Mouse (Mus musculus): ENCODE data around the gene Pisd. TPM values are rescaled to one million over a fixed set of nuclear protein-coding genes. Genes with fewer than 3 reads are reported as not detected.

Pisd gene
- polyA plus RNA-seq, 1 experiment = 30.1 TPM

DNA sequence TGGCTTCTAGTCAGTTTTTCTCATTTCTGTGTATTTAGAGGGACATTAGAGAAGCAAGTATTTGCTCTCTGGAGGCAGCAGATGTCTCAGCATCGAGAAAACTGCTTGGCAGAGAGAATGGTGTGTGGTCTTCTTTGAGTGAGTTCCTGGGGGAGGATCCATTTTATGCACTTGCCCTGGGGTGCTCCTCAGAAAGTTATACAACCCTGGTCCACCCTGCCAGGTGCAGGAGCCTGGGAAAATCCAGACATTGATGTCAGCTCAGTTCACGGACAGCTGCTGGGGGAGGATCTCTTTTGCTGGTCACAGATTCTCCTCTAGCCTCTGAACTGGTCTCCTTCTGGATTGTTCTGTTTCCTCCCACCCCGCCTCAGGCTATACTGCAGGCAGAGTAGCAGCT lies 64.1 kb downstream of the Pisd start:
- TF ChIP-seq CTCF (IDR thresholded peaks at IDR 0.05; ENCODE audit: control insufficient read depth, insufficient read depth, low read length) (no peak), POLR2A (IDR thresholded peaks at IDR 0.05; ENCODE audit: borderline replicate concordance, control insufficient read depth, low read depth, low read length) (no peak)

DNA sequence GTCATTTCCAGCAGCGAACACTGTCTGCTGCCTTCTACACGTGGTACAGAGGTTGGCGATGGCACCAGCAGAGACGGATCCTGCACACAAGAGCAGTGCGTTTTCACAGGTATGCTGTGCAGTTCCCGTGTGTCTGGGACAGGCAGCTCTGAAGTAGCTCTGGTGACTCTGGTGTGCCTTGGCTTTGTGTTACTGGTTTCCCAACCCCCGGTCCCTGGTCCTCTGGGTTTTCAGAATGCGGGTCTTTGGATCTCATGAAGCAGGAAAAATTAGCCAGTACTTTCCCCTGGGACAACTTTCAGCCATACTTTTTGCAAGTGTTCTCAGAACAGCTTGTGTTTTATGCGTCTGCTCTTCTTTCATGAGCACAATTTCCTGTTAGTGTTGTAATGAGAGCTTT lies 65.0 kb downstream of the Pisd start:
- H3K4me1 ChIP-seq (ENCODE audit: control insufficient read depth, insufficient read depth, low read length) = peaks cover 2% of the 10 kb centered on the region; the same call in 1 of the 2 replicates
- H3K27ac ChIP-seq (ENCODE audit: control insufficient read depth, insufficient read depth, low read depth, low read length, poor library complexity) = peak overlapping the region; percentile 24; the same call in 1 of the 2 replicates
- no peak for TF ChIP-seq POLR2A (IDR thresholded peaks at IDR 0.05; ENCODE audit: borderline replicate concordance, control insufficient read depth, low read depth, low read length)
- no peak for TF ChIP-seq CTCF (IDR thresholded peaks at IDR 0.05; ENCODE audit: control insufficient read depth, insufficient read depth, low read length)
- H3K4me3 ChIP-seq (replicated peaks; ENCODE audit: control insufficient read depth, low read depth, low read length) = no peak overlapping the region
- WGBS = 61% methylated on average over 9 of the region's 9 CpGs

More for the DNA sequence above, 64.1 kb downstream of the Pisd start:
- Histone ChIP-seq H3K27ac (ENCODE audit: control insufficient read depth, insufficient read depth, low read depth, low read length, poor library complexity) (no peak overlapping the region), H3K4me1 (ENCODE audit: control insufficient read depth, insufficient read depth, low read length) (peaks cover 2% of the 10 kb centered on the region; the same call in 1 of the 2 replicates), H3K4me3 (replicated peaks; ENCODE audit: control insufficient read depth, low read depth, low read length) (no peak overlapping the region)
- 72% methylated on average over 3 of the region's 3 CpGs for WGBS

DNA sequence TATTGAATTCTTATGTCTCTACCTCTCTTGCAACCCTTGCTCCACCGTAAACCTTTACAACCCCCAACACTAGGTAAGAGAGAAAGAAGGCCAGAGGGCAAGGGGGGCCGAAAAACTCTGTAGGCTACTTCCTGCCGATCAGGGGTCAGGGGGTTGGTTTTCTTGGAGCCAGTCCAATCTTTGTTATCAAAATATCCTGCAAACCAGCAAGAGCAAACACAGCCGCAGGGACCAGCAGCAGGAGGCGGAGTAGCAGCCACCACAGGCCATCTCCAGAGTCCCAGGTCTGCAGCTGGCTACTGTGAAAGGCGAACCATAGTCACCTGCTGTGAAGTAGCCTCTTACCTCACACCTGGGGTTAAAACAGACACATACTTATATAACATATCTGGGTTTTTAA lies 66.5 kb downstream of the Pisd start:
- H3K27ac ChIP-seq (ENCODE audit: control insufficient read depth, insufficient read depth, low read depth, low read length, poor library complexity) = no peak overlapping the region
- 57% methylated on average over 6 of the region's 6 CpGs for WGBS
- H3K4me3 ChIP-seq (replicated peaks; ENCODE audit: control insufficient read depth, low read depth, low read length) = no peak overlapping the region
- TF ChIP-seq POLR2A (IDR thresholded peaks at IDR 0.05; ENCODE audit: borderline replicate concordance, control insufficient read depth, low read depth, low read length) = no peak
- TF ChIP-seq CTCF (IDR thresholded peaks at IDR 0.05; ENCODE audit: control insufficient read depth, insufficient read depth, low read length) = no peak
- peaks cover 2% of the 10 kb centered on the region; the same call in 1 of the 2 replicates for H3K4me1 ChIP-seq (ENCODE audit: control insufficient read depth, insufficient read depth, low read length)

DNA sequence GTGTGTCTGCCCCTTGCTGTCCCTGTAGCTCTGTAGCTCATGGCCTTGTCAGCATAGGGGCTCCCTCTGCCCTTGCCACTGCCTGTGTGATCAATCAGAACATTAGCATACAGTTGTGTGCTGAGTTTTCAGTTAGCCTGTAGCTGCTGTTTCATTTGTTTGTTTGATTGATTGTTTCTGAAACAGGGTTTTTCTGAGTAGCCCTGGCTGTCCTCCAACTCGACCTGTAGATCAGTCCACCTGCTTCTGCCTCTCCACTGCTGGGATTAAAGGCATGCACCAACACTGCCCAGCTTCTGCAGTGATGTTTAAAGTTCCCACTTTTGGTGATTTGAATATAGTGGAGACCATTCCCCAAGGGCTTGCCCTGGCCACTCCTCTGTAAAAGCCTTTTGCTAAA lies 67.7 kb downstream of the Pisd start:
- Histone ChIP-seq H3K4me1 (ENCODE audit: control insufficient read depth, insufficient read depth, low read length) (peaks cover 8% of the 10 kb centered on the region; the same call in 1 of the 2 replicates), H3K4me3 (replicated peaks; ENCODE audit: control insufficient read depth, low read depth, low read length) (no peak overlapping the region), H3K27ac (ENCODE audit: control insufficient read depth, insufficient read depth, low read depth, low read length, poor library complexity) (no peak overlapping the region)
- TF ChIP-seq POLR2A (IDR thresholded peaks at IDR 0.05; ENCODE audit: borderline replicate concordance, control insufficient read depth, low read depth, low read length) (no peak), CTCF (IDR thresholded peaks at IDR 0.05; ENCODE audit: control insufficient read depth, insufficient read depth, low read length) (no peak)
- WGBS = 37% methylated on average over 1 of the region's 1 CpGs

DNA sequence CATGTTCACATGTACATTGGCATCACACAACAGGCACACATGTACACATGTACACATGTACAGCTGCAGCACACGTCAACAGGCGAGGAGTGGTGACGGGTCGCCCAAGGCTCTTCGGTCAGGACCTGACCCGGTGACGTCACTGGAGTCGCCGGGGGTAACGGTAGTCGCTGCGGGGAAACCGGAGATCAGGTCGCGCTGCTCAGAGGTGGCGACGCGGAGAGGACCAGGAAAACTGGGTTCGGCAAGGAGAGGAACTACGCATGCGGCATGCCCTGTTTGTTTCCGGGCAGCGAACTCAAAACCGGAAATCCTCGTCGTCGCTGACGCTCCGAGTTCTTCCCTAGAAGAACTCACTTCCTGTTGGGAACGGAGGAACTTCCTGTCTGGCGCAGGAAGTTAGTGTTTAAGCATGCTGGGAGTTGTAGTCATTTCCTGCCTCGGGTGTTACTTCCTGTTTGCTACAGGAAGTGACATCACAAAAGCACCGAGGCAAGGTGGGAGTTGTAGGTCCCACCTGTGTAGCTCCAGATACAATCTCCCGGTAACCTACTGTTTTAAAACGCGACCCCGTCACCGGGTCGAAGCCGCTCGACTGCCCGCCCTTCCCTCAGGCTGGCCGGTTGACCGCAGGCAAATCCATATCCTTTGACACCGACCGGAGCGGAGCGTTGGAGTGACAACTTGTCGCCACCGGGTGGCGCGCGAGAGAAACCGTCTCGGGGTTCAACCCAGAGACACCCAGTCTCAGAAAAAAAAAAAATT lies 71.6 kb downstream of the Pisd start:
- H3K4me1 ChIP-seq (ENCODE audit: control insufficient read depth, insufficient read depth, low read length) = peaks cover 6% of the 10 kb centered on the region; the same call in 1 of the 2 replicates
- H3K27ac ChIP-seq (ENCODE audit: control insufficient read depth, insufficient read depth, low read depth, low read length, poor library complexity) = peak overlapping the region; percentile 93
- WGBS = under 1% methylated on average over 55 of the region's 55 CpGs
- TF ChIP-seq POLR2A (IDR thresholded peaks at IDR 0.05; ENCODE audit: borderline replicate concordance, control insufficient read depth, low read depth, low read length) (peak; percentile 71), CTCF (IDR thresholded peaks at IDR 0.05; ENCODE audit: control insufficient read depth, insufficient read depth, low read length) (peak; percentile 68)
- H3K4me3 ChIP-seq (replicated peaks; ENCODE audit: control insufficient read depth, low read depth, low read length) = peak overlapping the region; percentile 96

DNA sequence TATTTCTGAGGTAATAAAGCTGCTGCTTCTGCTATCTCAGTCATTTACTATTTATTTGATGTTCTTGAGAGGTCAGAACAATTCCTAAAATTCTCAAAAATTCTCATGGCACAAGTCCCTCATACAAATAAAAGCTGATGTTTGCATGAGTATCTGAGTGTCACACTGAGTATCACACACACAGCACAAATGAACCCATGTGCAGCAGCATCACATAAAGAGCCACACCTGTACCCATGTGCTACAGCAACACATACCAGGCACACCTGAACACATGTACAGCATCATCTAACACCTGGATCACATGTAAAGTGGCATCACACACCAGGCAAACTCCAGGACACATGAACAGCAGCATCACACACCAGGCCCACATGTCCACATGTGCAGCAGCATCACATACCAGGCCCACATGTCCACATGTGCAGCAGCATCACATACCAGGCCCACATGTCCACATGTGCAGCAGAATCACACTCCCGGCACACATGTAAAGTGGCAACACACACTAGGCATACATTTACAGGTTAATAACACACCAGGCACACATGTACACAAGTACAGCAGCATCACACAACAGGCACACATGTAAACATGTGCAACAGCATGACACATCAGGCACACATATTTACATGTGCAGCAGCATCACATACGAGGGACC lies 72.3 kb downstream of the Pisd start:
- H3K4me1 ChIP-seq (ENCODE audit: control insufficient read depth, insufficient read depth, low read length) = peaks cover 6% of the 10 kb centered on the region; the same call in 1 of the 2 replicates
- H3K4me3 ChIP-seq (replicated peaks; ENCODE audit: control insufficient read depth, low read depth, low read length) = peak overlapping the region; percentile 96
- TF ChIP-seq POLR2A (IDR thresholded peaks at IDR 0.05; ENCODE audit: borderline replicate concordance, control insufficient read depth, low read depth, low read length) = no peak
- peak; percentile 10; the same call in 1 of the 2 replicates for TF ChIP-seq CTCF (IDR thresholded peaks at IDR 0.05; ENCODE audit: control insufficient read depth, insufficient read depth, low read length)
- peak overlapping the region; percentile 93 for H3K27ac ChIP-seq (ENCODE audit: control insufficient read depth, insufficient read depth, low read depth, low read length, poor library complexity)
- WGBS = 19% methylated on average over 2 of the region's 2 CpGs

DNA sequence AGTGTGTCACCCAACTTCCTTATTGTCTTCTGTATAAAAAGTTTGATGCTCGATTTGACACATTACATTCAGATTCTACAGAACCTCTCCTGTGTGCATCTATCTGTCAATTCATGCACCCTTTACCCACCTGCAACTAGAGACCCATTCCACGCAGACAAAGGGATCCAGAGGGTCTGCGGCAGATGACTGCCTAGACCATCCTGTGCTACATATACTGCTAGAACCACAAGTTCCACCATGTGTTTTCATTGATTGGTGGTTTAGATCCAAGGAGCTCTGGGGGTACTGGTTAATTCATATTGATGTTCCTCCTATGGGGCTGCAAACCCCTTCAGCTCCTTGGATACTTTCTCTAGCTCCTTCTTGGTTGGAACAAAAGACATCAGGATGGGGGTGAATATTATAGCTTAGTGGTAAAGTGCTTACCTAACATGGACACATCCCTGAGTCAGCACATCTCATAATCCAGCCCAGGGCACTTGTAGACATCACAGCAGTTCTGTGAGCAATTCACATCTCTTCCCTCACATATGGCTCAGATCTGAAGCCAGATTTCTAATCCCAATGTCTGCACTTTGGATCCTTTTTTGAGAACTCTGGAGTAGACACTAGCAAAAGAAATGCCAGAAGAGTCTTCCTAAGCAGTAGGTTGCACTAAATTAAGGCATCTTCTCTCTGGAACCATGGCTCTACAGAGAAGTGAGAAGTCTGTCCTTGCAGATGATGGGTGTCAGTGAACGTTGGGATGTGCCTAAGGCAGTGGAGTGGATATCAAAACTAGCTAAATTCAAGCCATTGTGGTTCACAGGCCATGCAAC lies 73.0 kb downstream of the Pisd start:
- peaks cover 6% of the 10 kb centered on the region; the same call in 1 of the 2 replicates for H3K4me1 ChIP-seq (ENCODE audit: control insufficient read depth, insufficient read depth, low read length)
- H3K27ac ChIP-seq (ENCODE audit: control insufficient read depth, insufficient read depth, low read depth, low read length, poor library complexity) = no peak overlapping the region
- no peak overlapping the region for H3K4me3 ChIP-seq (replicated peaks; ENCODE audit: control insufficient read depth, low read depth, low read length)
- TF ChIP-seq POLR2A (IDR thresholded peaks at IDR 0.05; ENCODE audit: borderline replicate concordance, control insufficient read depth, low read depth, low read length) (no peak), CTCF (IDR thresholded peaks at IDR 0.05; ENCODE audit: control insufficient read depth, insufficient read depth, low read length) (no peak)
- 79% methylated on average over 4 of the region's 4 CpGs for WGBS
